Mouse (Mus musculus): ENCODE data around the gene Mag.

Gene Mag

DNA sequence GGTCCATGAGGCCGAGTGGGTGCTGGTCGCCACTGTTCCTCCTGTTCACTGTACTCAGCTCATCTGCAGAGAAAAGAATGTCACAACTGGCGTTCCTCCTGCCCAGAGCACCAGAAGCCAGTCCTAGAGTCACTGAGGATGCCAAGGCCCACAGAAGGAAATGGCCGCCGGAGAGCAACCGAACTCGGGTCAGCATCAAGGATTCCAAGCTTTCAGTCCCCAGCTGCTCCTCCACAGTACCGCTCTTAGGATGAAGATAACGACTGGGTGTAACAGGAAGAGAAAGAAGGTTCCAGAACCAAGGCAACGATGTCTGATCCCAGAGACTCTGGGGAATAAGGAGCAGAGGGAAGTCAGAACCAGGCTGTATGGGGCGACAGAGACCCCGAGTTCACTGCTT, 53.2 kb downstream of the Mag start, which contains the start of gene Ffar1:
Gene Ffar1 (minus strand): TSS at position 101 of the 400 bp plus-strand sequence.
- no peak for DNase-seq

DNA sequence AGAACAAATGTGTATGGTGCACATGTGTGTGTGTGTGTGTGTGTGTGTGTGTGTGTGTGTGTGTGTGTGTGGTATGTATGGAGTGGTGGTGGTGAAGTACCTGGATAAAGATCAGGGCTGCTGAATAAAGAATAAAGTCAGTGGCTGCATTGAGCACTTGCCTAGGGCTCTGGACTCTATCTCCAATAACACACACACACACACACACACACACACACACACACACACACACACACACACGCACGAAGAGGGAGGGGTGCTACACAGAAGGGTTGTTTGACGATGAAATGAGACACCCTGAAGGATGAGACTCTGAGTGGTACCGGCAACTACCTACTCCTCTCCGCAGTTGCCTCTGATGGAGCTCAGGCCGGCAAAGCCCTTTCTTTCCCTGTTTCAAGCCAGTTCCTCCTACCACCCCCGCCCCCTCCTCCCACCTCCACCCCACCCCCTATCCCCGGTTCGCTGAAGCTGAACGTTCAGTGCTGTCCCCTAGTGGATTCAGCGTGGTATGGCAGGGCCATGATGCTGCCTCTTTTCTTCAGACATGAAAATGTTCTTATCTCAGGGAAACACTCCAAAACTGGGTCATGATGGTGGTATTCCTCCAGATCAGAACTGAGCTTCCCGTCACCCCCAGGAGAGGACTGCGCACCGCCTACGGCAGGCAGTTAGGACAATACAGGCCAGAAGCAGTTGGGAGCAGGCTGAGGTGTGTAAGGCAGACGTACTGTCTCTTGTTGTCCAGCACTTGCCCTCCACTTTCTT, 54.9 kb downstream of the Mag start:
- DNase-seq: peak; percentile 59

DNA sequence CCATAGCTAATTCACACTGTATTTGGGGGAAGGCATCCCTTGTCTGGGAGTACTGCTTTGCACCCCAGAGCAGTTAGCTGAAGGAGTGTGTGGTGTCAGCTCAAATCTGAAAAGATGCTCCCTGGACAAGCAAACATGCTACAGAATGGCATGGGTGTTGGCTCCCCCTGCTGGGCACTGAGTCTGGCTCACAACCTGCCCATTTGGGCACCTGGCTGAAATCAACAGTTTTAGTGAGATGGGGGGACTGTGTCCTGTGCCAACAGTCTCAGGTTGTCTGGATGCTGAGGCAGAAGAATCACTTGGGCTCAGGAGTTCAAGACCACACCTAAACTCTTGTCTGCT, 55.4 kb downstream of the Mag start:
- DNase-seq: peak; percentile 73

DNA sequence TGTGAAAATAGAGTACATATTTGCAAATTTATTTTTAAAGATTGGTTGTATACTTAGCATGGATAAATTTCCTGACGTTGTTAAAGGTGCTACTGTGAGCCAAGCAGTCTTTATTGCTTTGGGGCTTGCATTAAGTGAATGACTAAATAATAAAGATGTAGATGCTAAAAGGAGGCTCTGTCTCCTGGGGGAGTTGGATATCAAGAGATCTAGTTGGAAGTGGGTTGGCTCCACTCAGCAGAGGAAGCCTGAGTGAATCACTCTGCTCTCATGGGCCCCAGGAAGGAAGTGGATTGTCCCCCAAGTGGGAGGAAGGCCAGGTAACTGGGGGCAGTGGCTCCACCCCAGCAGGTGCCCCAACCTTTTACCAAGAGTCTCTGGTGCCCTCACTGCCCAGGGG, 56.9 kb downstream of the Mag start:
- DNase-seq: no peak

DNA sequence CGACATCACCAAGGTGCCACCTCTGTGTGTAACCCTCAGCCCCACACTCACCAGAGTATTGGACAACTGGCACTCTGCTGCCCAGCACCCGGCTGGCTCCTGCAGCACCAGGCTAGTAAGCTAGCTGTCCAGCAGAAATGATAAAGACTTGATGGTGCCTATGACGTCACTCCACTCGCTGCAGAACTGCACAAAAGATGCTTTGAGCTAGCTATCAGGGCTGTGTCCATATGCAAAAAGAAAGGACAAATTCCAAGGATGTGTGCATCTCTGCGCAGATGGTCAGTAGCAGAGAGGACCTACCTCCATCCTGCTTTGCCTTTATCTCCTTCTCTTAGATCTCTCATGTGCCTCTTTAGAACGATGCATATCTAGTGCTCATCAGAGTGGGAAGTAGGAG, 58.6 kb downstream of the Mag start, which contains the start of gene Ffar3:
Gene Ffar3 (minus strand): TSS at position 101 of the 400 bp plus-strand sequence.
- no peak for DNase-seq

DNA sequence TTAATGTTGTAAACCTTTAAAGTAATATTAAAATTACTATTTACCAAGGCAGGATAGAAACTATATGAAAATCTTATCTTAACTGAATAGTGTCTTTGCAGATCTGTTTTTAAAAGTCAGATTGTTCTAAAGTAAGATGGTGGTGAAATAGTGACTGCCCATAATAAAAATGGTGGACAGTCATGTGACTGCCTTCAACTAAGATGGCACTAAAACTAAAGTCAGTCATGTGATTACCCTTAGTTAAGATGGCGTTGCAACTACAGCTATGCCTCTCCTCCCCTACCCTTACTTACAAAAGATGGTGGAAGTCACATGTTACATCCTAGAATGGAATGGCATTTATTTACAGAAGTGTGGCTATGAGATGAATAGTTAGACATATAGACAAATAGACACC, 63.3 kb downstream of the Mag start:
- DNase-seq: no peak
